Mouse (Mus musculus): ENCODE results near the gene Kctd13.

GRCm38 (mm10) chr7:126952646-126953045, 24.0 kb downstream of the Kctd13 start:
- TF ChIP-seq CTCF (IDR thresholded peaks at IDR 0.05; ENCODE audit: insufficient read depth, low read depth, low read length) (no peak), POLR2A (IDR thresholded peaks at IDR 0.05; ENCODE audit: insufficient read depth, low read depth, low read length) (no peak)
